Mouse (Mus musculus): ENCODE results near the gene Astn2.

Gene Astn2

DNA sequence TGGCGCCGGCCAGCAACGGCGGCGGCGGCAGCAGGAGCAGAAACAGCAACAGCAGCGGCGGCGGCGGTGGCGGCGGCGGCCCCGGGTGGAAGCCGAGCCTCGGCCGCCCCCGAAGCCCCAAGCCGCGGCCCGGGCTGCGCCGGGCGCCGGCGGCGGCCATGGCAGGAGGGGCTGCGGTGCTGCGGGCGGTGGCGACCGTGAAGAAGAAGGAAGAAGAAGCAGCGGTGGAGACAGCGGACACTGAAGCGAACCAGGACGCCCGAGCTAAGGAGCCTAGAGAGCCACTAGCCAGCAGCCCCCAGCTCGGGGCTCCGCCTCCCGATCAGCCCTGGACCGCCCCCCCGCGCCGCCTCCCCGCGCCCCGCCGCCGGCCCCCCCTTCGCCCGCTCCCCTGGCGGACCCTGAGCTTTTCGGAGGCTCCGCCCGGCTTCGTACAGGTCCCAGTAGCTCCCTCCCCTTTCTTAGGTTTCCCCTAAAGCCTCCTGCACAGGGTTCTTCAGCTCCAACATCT is at the start of gene Astn2:
TSS of gene Astn2 (minus strand) at position 411 of the 511 bp plus-strand sequence.
- peak; percentile 58 for DNase-seq

DNA sequence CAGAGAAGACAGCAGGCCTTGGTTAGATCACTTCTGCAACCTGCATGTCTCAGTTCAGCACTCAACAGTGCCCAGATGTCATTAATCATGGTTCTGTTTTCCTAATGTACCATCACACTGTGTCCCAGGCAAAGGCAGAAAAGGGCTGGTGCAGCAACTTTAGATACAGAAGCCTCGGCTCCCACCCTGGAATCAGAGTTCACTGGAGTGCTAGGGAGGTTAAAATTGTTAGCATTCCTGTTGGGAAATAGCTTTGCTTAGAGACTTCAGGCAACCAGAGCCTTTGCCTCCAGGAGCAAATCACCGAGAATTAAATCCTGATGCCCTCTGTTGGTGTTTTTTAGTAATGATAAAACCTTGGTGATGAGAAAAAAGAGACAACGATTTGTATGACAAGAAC is 45.7 kb upstream of the Astn2 start:
- no peak for DNase-seq

DNA sequence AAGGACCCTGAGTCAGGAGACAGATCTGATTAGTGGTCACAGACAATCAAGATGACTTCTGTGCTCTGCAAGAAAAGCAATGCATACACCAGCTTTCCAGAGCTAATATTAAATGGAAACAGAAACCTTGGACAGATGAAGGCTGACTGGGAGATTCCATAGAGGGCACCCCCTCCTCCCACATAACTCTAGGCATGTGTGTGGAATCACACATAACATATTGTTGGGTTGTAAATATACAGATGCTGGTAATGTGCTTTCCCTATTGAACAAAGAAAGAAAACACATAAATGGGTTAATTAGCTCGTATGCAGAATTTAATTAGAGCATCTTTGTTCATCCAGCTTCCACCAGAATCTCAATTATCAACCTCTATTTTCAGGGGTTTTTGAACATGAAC is 26.8 kb upstream of the Astn2 start:
- DNase-seq, result no peak

DNA sequence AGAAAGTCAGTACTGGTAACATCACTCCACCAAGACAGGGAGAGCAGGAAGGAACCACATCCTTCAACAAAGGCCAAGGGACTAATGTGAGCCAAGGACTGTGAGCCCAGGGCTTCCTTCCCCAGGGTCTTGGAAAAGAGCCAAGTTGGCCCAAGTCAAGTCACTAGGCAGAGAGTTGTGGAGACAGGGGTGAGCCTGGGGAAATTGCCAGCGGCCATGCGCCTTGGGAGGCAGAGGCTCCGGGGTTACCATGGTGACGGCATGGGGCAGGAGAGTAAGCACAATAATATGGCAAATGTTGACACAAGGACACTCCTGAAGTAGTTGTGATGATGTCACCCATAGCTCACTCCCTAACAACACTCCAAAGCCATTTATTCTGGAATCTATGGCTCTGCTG is 21.4 kb upstream of the Astn2 start:
- DNase-seq, result peak; percentile 37

DNA sequence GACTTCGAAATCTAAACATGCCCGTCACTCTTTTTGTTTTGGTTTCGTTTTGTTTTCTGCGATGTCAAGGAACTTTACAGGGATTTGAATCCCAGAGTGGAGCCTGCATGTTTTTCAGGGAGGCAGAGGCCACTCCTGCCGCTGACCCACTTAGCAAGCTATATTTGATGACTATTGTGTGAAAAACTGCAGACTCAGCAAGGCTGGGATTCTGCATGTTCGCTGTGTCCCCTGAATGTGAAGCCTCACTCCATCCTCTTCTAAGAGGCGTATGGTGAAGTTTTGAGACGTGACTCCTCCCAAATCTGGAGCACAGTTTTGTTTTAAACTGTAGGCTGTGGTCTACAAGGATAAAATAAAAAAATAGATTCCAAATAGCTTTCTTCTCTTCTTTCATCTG is 10.4 kb upstream of the Astn2 start:
- DNase-seq, result no peak

DNA sequence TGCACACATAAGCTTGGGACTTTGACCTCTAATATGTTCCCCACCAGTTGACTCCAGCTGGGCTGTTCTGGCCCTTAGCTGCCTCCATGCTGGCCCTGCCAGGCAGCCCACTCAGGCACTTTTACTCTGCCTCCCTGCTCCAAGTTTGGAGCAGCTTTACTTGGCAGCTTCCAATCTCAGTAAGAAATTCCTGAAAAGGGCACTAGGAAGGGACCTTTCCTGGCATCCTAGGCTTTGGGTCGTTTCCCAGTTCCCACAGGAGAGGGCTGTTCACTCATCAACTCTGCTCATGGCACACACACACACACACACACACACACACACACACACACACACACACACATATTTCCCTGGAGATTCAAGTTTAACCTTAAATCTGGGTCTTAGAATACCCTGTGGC is 675 bp upstream of the Astn2 start:
- DNase-seq, result peak; percentile 22

DNA sequence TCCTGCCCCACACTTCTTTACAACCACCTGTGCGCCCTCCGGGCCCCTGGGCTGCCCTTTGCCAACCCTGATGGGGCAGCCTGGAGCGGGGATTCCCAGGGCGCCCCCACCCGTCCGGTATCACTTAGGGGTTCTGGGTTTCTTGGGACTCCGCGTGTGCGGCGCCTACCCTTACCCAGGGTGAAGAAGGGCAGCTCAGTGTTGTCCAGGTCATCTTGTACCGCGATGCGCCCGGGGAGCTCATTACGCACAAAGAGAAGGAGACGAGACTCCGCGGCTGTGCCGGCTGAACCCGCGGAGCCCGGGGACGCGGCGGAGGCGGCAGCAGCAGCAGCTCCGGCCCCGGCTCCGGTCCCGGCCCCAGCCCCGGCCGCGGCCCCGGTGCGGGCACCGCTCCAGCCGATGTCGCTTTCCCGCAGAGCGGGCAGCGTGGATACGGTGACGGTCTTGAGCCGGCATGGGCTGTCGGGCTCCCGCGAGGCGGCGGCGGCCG is 657 bp downstream of the Astn2 start:
- DNase-seq, result peak; percentile 75

DNA sequence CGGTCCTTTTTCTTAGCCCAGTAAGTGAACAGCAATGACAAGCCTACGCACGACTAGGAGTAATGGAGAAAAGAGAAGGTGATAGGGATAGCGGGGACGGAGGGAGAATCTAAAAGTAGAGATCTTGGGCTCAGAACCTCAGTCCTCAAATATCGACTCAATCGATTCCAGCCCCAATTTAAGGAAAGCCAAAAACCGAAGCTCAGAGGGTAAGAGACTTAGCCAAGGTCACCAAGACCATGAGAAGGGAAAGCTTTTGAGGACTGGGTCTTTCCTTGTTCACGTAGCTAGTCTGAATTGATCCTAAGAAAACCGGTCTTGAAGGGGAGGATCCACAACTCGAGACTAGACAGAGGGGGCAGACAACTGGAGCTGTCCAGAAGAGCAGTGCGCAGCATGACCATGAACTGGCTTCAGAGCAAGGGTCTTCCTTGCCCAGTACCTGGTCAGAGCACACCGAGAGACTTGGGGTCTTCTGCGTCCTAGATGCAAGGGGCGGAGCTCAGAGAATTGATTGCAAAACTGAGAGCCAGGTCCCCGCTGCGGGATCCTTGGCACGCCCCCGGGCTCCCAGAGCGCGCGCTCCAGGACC is 1.2 kb downstream of the Astn2 start:
- no peak for DNase-seq

DNA sequence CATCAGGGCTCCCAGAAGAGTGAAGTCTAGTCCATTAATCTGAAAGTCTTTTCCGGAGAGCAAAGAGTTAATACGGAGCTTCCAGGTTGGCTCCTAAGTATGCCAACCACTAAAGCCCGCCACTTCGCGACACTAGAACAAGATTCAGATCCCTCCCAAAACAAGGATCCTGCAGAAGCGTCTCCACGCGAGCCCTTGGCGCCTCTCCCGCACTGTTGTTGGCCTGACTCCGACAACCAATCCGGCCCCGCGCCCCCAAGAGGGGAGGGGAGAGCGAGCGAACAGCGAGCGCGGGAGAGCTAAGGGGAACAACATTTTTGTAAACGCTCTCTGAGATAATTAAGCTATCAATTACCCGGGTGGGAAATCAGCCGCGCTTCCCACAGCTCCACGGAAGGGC is 1.8 kb downstream of the Astn2 start:
- DNase-seq, result peak; percentile 81

DNA sequence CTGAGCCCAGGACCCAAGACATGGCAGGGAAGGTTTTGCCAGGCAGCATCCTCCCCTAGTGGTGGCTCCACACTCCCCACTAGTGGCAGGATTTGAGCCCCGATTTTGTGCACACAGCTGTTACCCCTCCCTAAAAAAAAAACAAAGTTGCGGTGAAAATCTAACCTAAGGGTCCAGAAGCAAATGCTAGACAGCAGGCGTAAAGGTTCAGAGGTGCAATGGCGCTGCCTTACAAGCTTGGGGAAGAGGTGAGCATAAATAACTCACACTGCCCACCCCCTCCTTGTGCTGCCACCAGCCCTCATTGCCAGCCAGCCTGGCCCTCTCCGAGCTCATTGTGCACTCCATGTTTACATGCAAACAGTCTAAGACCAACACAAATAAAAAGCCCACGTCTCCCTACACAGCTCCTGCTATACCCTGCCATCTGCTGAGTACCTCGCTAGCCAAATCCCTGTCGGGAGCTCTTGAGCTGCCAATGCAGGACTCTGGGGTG is 3.2 kb downstream of the Astn2 start:
- peak; percentile 79 for DNase-seq

DNA sequence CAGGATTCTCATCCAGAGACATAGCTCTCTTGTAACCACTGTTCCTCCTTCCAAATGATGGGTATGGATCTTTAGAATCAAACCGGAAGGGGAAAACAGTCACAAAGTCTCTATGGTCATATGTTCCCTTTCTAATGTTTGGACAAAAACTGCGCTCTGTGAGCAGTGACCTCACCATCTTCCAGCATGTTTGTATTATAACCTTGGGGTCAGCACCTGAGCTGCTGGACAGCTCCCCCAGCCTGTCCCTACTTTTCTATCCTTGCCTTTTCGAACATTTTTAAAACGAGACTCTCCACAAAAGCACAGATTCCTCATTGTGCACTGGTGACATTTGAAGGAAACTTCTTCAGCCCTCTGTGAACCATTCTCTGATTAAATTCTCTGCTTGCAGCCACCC is 5.3 kb downstream of the Astn2 start:
- no peak for DNase-seq

DNA sequence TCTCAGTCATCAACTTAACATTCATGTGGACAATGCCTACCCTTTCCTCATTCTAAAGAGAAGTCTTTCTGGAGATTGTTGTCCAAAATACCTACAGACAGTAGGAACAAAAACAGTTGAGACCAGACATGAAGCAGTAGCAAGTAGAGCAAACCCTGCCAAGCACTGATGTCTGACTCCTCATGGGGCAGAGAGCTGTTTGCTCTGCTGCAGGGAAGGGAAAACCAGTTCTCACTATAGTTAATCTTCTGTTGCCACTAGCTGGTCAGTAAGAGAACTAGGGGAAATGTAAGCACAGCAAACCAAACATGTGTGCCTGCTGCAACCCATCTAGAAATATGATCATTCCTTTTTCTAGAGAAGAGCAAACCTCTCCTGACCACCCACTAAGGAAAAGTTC is 7.2 kb downstream of the Astn2 start:
- DNase-seq, result no peak

DNA sequence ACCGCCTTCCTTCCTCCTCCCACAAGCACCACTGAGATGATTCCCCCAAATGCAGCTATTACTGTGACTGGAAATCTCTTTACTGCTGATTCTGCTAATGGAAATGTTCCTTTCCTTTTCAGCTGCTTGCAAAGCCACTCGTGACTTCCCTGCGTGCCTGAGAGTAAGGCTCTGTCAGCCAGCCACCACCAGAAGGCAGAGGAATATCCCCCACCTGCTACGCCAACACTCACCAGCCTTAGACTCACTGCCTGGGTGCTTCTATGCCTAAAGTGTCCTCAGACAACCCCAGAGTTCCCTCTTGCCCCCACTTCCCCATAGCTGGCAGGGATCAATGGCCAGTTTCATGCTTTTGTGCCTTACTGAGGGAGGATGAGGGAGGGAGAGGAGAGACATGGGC is 11.1 kb downstream of the Astn2 start:
- no peak for DNase-seq

DNA sequence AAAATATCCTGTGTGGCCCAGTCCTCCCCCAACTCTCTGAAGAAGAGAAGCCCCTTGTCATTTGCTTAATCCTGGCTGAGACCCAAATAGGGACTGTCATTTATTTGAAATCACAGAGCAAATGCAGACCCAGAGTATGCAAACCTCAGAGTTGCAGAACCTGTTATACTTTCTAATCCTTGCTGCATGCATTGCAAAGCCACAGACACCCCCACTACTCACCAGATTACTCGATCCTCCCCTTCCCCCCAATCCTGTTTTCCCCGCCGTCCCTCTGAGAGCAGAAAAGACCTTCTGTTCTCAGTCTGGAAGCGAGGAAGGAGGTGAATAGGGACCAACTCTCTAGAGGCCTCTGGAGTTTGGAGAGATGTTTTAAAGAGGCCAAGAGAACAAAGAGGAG is 13.9 kb downstream of the Astn2 start:
- no peak for DNase-seq

DNA sequence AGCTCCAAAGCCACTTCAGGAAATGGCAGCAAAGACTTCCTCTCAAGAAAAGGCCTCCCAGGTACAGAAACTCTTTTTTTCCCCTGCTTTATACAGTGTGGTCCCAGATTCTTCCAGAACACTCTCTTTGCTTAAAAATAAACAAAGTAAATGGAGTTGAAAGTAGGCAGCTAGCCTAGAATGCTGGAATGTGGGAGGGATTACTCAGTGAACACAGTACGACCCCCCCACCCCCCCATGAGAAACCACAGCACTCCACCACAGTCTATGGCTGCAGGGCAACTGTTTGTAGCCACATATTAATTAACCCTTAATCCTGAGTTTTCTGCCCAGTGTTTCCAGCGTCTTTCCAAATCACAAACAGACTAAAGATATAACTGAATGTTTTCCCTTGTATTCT is 25.8 kb downstream of the Astn2 start:
- no peak for DNase-seq

DNA sequence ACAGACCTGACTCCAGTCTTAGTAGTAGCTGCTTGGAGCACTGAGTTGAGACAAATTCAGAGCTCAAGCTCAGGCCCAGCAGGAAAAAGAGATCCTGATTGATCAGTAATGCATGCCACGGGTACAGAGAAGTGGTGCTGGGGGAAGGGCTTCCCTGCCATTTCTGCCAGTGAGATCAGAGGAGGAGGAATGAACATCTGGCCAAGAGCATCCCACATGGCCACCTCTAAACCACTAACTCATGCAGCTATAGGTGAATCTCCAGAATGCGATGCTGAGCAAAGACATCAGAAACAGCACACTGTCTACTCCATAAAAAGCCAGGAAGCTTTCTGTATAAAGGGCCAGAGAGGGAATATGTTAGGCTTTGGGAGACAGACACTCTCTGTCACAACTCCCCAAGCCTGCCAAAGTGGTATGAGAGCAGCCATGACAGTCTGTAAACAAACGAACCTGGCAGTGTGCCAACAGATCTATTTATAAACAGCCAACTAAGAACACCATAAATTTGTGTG is 33.8 kb downstream of the Astn2 start:
- peak; percentile 26 for DNase-seq

DNA sequence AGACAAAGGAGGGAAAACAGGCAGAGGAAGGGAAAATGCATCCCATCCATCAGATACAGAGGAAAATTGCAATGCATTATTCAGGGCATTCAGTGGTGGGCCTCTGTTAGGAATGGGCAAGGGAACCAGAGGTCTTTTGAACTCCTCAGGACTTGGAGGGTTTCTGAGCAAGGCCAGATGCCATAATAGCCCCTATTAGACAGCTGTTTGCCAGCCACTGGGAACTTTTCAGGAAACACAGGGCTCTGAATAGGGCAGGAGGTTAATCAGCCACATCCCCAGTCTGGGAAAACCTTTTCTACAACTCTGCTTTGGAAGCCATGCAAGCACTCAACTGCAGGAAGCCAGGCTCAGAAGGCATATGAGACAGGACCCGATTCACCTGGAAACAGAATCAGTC is 38.9 kb downstream of the Astn2 start:
- DNase-seq, result no peak

DNA sequence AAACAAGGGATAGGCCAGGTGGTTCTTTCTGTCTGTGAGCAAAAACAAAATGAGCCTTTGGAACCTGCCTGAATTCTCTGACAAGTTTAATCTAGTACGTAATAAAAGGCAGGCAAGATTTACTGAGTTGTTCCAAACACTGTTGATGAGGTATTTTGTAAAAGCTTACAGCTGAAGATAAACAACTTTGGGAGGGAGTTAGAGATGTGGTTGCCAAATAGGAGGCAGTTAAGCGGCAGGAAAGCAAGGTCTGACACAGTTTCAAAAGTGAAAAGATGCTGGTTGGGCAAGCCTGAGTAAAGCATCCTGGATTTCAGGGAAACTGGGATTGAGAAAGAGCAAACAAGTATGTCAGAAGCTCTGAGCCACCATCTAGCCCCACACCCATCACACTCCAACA is 59.8 kb downstream of the Astn2 start:
- DNase-seq, result no peak

DNA sequence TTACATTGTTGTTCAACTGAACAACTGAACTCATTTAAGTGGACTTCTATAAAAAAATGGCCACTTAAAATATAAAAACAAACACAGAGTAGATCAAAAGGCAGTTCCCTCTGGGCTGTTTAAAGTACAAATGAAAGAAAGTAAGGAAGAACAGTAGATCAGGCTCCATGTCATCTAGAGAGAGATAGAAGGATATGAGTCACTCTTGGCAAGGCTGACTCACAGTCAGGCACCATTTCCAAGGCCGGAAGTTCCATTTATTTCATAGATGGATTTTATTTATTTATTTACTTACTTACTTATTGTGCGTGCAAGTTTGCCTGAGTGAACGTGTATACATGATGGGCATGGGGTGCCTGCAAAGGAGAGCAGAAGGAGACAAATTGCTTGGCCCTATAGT is 67.0 kb downstream of the Astn2 start:
- no peak for DNase-seq

DNA sequence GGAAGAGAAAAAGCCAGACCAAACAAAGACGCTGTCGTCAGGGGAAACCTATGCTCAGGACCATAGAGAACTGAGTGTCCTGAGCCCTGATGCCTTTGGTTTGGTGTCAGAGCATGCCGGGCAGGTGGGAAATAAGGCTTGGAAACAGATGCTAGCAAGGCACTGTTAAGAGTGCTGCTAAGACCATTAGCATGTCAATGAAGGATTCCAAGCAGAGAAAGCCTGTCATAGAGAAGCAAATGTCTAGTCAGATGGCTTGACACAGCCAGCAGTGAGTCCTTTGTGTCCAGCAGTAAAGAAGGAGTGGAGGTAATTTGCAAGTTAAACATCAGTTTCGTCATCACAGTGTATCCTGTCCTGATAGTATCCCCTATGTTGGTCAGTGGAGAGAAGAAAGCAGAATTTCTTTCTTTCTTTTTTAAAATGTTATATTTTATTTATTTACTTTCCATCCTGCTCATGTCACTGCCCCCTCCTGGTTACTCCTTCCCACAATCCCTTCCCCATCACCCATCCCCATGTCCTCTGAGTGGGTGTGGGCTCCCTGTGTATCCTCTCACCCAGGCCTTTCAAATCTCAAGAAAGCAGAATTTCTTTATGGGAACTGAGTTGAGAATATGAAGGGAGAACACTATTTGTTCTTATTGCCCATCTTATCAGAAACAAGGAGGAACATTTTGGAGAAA is 73.7 kb downstream of the Astn2 start:
- DNase-seq, result no peak

DNA sequence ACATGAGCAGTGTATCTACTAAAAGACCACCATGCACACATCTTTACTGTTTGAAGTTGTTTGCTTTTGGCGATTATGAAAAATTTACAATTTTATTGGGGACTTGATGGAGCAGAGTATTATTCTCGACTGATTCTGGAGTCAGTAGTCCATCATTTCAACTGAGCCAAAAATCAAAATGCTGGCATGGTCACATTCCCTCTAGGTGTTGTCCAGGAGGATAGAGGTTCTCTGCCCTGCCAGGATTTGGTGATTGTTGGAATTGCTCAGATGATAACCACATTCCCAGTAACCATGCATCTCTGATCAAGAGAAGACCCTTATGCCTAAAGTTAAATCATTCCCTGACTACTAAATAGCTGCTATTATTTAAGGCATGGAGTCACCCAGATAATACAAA is 83.4 kb downstream of the Astn2 start:
- no peak for DNase-seq

DNA sequence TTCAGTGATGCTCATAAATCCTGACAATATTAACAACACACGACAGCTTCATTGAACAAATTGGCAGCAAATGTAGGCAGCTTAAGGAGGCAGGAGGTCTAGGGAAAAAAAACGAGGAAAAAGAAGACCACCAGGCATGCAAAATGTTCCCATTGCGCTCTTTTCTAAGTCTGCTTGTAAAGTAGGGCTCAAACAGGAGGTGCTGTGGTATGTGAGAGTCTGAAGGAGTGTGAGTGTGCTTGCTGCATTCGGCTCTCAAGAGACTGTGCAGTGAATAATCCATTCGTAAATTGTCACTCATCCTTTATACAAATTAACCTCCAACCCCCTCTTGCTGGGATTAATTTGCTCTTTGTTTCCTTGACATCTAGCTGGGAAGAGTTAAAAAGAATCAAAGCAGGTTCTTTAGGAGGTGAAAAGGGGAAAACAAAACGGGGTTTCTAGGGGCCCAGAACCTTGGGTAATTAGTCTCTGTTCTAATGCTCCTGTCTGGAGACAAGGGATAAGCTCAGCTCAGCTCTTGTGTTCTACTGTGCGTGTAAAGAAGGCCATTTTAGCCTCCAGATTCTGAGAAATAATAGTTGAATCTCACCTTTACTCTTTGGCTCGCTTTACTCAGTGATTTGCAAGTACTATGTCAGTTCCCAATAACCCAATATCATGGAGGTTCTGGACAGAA is 89.5 kb downstream of the Astn2 start:
- no peak for DNase-seq

DNA sequence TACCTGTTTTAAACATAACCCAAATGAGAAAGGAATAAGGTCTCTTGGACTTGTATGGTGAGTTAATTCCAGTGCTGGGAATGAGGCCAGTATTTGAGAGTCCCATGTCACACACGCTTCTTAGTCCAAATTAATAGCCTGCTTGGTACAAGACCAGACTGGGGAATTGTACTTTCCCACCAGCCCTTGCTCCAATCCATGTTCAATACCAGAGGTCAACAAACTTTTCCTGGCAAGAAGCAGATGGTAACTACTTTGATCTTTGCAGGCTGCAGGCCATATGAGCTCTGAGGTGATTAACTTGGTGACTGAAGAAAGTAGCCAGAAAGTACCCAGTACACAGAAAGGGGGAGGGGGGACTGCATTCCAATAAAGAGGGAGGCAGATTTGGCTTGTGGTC is 91.7 kb downstream of the Astn2 start:
- no peak for DNase-seq
